Mouse (Mus musculus): Measurements from ENCODE around the gene Gm11011. TPM values are rescaled to one million over a fixed set of nuclear protein-coding genes. Genes with fewer than 3 reads are reported as not detected.
"Not testable (repeated sequence)": the region's sequence is repeated elsewhere in the genome, so short reads cannot be mapped to it uniquely, and the experiment has no call there.

The Gm11011 gene
- polyA plus RNA-seq (2015; fragmentation: Nextera tagmentation; extraction: Ambion mirVana): not detected in 2 replicates

DNA sequence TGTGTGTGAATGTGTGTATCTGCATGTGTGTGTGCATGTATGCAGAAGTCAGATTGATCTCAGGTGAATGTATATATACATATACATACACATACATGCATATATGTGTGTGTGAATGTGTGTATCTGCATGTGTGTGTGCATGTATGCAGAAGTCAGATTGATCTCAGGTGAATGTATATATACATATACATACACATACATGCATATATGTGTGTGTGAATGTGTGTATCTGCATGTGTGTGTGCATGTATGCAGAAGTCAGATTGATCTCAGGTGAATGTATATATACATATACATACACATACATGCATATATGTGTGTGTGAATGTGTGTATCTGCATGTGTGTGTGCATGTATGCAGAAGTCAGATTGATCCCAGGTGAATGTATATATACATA is at the start of gene Gm11011:
Gm11011 (minus strand) TSS at position 101 of the 400 bp plus-strand sequence.
- H3K27ac ChIP-seq (replicated peaks); H3K27me3 ChIP-seq; H3K4me3 ChIP-seq; ATAC-seq (ENCODE audit: low read depth); H3K9ac ChIP-seq; H3K4me2 ChIP-seq; H3K36me3 ChIP-seq; H3K9me3 ChIP-seq: not testable (repeated sequence)
- H3K4me1 ChIP-seq (replicated peaks): peaks cover 14% of the 10 kb centered on the region

GRCm38 (mm10) chr2:169636414-169636813 is 48.9 kb upstream of the Gm11011 start:
- H3K4me2 ChIP-seq: peak overlapping the region; percentile 75
- H3K9ac ChIP-seq: peak overlapping the region; percentile 98
- 64% methylated on average over 4 of the region's 4 CpGs for WGBS
- no peak for ATAC-seq (ENCODE audit: low read depth)
- no peaks in the 10 kb centered on the region for H3K9me3 ChIP-seq
- H3K27ac ChIP-seq (replicated peaks): peak overlapping the region; percentile 94
- H3K4me3 ChIP-seq: peak overlapping the region; percentile 81
- H3K36me3 ChIP-seq: no peaks in the 10 kb centered on the region
- no peaks in the 10 kb centered on the region for H3K27me3 ChIP-seq
- H3K4me1 ChIP-seq (replicated peaks): peaks cover 73% of the 10 kb centered on the region

DNA sequence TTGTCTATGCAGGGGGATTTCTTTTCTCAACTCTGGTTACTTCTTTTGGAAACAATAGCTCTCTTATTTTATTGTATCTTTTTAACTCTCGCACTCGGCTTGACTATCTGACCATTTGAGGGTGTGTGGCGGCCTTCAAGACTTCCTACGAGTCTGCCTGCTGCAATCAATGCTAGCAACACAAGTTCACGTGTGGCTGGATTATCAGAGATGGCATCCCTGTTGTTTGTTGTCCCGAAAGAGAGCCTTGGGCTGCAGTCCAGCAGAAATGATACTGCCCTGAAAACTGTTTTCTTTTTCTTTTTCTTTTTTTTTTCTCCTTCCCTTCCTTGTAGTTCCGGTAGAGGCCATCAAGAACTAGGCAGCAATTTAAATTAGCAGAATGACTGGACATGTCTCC is 47.9 kb upstream of the Gm11011 start:
- WGBS: 12% methylated on average over 7 of the region's 7 CpGs
- H3K27me3 ChIP-seq: no peaks in the 10 kb centered on the region
- no peaks in the 10 kb centered on the region for H3K36me3 ChIP-seq
- no peak for ATAC-seq (ENCODE audit: low read depth)
- H3K4me3 ChIP-seq: peak overlapping the region; percentile 81
- peak overlapping the region; percentile 75 for H3K4me2 ChIP-seq
- H3K9me3 ChIP-seq: no peaks in the 10 kb centered on the region
- H3K27ac ChIP-seq (replicated peaks): peak overlapping the region; percentile 94
- peaks cover 64% of the 10 kb centered on the region for H3K4me1 ChIP-seq (replicated peaks)
- H3K9ac ChIP-seq: peak overlapping the region; percentile 98

DNA sequence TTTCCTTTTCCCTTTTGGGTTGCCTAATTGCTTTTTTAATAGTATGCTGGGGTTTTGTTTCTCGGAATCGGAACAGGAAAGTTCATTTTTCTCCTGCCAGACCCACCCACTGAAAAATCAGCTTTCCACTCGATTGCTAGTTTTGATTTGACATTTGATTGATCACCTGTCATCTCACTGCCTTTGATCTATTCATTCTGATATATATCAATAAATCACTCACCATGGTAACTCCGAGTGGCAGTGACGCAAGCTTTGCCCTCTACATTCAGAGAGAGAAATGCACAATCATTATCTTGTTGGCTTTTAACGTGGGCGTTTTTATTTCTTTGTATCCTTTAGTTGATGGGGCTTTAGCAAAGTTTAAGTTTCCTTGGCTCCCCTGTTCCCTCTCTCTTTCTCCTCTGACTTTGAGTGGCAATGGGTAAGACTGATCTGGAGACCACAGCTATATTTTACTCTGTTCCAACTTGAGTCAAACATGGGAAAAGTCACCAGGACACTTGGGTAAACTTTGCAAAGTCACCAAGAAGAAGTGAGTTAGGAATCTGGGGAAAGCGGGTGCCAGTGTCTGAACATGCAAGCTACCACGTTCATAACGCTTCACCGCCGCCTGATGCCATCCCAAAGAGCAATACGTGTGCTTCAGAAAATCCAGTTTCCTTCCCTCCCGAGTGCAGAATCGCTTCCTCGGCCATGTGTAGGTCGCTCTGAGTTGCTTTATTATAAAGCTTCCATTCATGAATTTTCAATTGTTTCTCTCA is 47.3 kb upstream of the Gm11011 start:
- H3K4me3 ChIP-seq: peak overlapping the region; percentile 81
- H3K4me1 ChIP-seq (replicated peaks): peaks cover 58% of the 10 kb centered on the region
- no peaks in the 10 kb centered on the region for H3K27me3 ChIP-seq
- ATAC-seq (ENCODE audit: low read depth): no peak
- WGBS: 16% methylated on average over 17 of the region's 17 CpGs
- H3K4me2 ChIP-seq: peak overlapping the region; percentile 75
- no peaks in the 10 kb centered on the region for H3K9me3 ChIP-seq
- peak overlapping the region; percentile 94 for H3K27ac ChIP-seq (replicated peaks)
- no peaks in the 10 kb centered on the region for H3K36me3 ChIP-seq
- H3K9ac ChIP-seq: peak overlapping the region; percentile 98

DNA sequence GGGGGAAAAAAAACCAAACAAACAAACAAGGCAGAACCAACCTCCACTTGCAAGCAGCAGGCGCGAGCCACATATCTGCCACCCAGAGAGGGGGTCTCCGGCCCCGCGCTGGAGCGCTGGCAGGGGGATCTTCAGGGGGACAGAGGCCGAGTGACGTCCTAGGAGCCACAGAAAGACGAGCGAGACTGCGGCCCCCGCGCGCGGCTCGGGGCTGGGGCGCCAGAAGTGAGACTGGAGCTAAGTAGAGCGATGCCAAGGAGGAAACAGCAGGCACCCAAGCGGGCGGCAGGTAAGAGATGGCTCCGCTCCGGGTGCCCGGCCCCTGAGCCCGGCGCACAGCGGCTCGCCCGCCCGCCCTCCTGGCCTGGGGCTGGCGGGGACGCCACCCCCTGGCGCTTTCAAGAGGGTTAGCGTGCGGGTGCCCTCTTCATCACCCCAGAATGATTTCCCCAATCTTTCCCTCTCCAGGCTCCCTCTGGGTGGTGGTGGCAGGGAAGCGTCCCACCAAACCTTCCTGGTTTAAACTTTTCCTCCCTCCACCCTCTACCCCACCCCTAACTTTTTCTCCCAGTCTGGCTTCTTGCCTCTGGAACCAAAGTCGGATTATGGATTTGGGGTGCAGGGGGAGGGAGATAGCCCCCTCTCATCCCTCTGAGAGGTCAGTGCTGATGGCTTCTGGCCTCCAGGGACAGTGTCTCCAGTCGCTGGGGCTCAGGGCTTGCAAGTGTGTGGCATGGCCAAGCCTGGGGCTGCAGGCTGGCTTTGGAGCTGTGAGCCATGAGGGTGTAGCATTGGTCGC is 46.1 kb upstream of the Gm11011 start:
- Histone ChIP-seq H3K27ac (replicated peaks) (peak overlapping the region; percentile 94), H3K4me2 (peak overlapping the region; percentile 75), H3K9ac (peak overlapping the region; percentile 98), H3K4me1 (replicated peaks) (peaks cover 53% of the 10 kb centered on the region), H3K36me3 (no peaks in the 10 kb centered on the region), H3K9me3 (no peaks in the 10 kb centered on the region), H3K27me3 (no peaks in the 10 kb centered on the region), H3K4me3 (peak overlapping the region; percentile 81)
- WGBS: under 1% methylated on average over 38 of the region's 38 CpGs
- ATAC-seq (ENCODE audit: low read depth): peak; percentile 49

DNA sequence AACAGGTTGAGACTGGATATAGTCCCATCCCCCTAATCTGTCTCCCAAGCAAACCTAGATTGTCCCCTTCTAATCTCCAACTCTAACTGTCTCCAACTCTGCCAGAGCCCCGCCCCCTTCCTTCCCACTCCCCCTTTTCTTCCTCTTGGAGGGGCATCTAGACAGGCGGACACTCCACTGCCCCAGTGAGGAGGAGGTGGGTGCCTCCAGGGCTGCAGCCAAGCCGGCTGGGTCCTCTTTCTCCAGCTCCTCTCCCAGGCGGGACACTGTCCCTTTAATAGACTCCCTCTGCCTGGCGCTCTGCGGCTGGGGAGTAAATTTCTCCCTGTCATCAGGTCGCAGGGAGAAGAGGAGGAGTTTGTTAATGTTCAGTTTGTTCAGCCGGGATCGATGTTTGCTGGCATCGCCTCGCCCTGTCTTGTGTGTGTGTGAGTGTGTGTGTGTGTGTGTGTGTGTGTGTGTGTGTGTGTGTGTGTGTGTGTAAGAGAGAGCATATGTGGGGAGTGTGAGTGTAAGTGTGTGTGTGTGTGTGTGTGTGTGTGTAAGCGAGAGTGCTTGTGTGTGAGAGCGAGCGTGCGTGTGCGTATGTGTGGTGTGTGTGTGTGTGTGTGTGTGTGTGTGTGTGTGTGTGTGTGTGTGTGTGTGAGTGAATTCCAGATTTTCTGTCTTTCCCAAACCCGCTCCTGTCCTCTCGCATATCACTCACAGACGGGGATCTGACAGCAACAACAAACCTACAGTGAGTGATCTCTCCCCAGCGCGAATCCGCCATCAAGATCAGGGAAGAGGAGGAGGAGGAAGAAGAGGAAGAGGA is 45.0 kb upstream of the Gm11011 start, which contains the start of gene Tshz2:
Tshz2 (plus strand) TSS at position 676 of the 814 bp plus-strand sequence.
- H3K36me3 ChIP-seq: no peaks in the 10 kb centered on the region
- peak within 1 kb of the TSS; percentile 98 for H3K9ac ChIP-seq
- no peaks in the 10 kb centered on the region for H3K27me3 ChIP-seq
- peak within 1 kb of the TSS; percentile 81 for H3K4me3 ChIP-seq
- peak; percentile 84 for ATAC-seq (ENCODE audit: low read depth)
- H3K9me3 ChIP-seq: no peaks in the 10 kb centered on the region
- peak within 1 kb of the TSS; percentile 94 for H3K27ac ChIP-seq (replicated peaks)
- under 1% methylated on average over 17 of the region's 22 CpGs for WGBS
- H3K4me1 ChIP-seq (replicated peaks): peaks cover 42% of the 10 kb centered on the region
- H3K4me2 ChIP-seq: peak within 1 kb of the TSS; percentile 75

DNA sequence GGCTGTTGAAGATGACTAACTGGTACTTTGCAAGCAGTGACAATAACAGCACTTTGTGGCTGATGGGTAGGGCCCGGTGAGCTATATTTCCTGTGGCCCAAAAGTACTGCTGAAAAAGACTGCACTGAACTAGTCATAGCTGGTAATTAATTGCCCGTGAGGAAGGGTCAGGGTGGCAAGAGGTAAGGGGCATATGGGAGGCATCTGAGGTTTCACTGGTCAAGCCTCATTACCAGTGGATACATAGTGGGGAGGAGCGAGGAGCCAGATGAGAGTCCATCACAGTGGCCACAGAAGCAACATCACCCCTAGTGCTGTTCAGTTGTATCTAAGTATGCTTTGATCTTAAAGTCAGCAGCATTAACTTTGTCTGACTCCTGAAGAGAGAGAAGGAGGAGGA is 42.5 kb upstream of the Gm11011 start:
- H3K9me3 ChIP-seq: no peaks in the 10 kb centered on the region
- no peak overlapping the region for H3K4me3 ChIP-seq
- no peaks in the 10 kb centered on the region for H3K27me3 ChIP-seq
- no peaks in the 10 kb centered on the region for H3K36me3 ChIP-seq
- no peak overlapping the region for H3K4me2 ChIP-seq
- no peak overlapping the region for H3K9ac ChIP-seq
- no peak overlapping the region for H3K27ac ChIP-seq (replicated peaks)
- H3K4me1 ChIP-seq (replicated peaks): peaks cover 20% of the 10 kb centered on the region
- ATAC-seq (ENCODE audit: low read depth): no peak
- 78% methylated on average over 3 of the region's 3 CpGs for WGBS

DNA sequence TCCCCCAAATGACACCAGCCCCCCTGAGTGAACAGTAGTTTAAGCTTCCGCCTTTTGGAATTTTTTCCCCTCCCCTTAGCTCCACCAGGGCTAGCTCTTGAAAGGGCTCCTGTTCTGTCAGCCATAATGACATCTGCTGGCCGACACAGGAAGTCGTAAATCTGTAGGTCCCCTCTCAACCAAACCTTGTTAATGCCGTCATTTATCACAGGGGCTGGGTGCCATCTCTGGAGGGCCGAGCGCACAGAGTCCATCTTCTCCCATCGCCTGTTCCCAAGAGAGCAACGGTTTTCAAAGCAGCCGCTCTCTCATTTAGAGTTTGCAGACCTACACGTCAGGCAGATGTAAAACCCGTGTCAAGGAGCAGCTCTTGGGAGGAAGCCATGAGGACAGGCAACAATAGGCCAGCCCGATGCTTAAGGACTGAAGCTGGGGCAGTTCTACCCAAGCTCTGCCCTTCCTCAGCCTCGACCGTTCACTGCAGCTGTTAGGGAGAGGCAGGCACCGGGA is 33.7 kb upstream of the Gm11011 start:
- H3K27me3 ChIP-seq: no peaks in the 10 kb centered on the region
- H3K4me2 ChIP-seq: peak overlapping the region; percentile 56
- peak; percentile 87 for ATAC-seq (ENCODE audit: low read depth)
- H3K36me3 ChIP-seq: no peaks in the 10 kb centered on the region
- 2% methylated on average over 15 of the region's 15 CpGs for WGBS
- peak overlapping the region; percentile 24 for H3K4me3 ChIP-seq
- H3K4me1 ChIP-seq (replicated peaks): peaks cover 21% of the 10 kb centered on the region
- H3K9ac ChIP-seq: peak overlapping the region; percentile 58
- no peaks in the 10 kb centered on the region for H3K9me3 ChIP-seq
- H3K27ac ChIP-seq (replicated peaks): peak overlapping the region; percentile 64

- H3K9ac ChIP-seq: no peak overlapping the region
- 78% methylated on average over 6 of the region's 6 CpGs for WGBS
- H3K27me3 ChIP-seq: no peaks in the 10 kb centered on the region
- no peak for ATAC-seq (ENCODE audit: low read depth)
- no peak overlapping the region for H3K4me2 ChIP-seq
- H3K36me3 ChIP-seq: no peaks in the 10 kb centered on the region
- H3K27ac ChIP-seq (replicated peaks): no peak overlapping the region
- no peaks in the 10 kb centered on the region for H3K9me3 ChIP-seq
- peaks cover 28% of the 10 kb centered on the region for H3K4me1 ChIP-seq (replicated peaks)
- H3K4me3 ChIP-seq: no peak overlapping the region
Observed at GRCm38 (mm10) chr2:169615998-169616397, 28.5 kb upstream of the Gm11011 start.

DNA sequence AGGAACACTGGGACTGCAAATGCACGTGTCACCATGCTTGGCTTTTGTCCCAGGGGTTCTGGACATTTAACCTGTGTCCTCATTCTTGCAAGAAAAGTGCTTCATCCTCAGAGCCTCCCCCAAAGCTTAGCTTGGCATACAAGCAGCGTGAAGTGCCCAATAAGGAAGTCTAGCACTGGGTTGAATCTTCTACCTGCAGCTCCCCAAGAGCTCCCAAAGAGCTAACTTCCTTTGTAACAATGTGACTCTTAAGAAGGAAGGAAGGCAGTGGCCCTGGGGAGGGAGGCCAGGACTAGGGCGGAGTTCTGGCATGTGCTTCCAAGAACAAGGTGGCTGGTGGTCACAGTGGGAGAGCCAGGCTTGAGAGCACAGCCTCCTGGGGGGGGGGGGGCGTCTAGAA is 27.1 kb upstream of the Gm11011 start:
- Histone ChIP-seq H3K4me1 (replicated peaks) (peaks cover 33% of the 10 kb centered on the region), H3K36me3 (no peaks in the 10 kb centered on the region), H3K9me3 (no peaks in the 10 kb centered on the region), H3K27me3 (no peaks in the 10 kb centered on the region), H3K27ac (replicated peaks) (no peak overlapping the region), H3K4me3 (no peak overlapping the region), H3K4me2 (no peak overlapping the region), H3K9ac (no peak overlapping the region)
- no peak for ATAC-seq (ENCODE audit: low read depth)
- 54% methylated on average over 4 of the region's 4 CpGs for WGBS

- no peak overlapping the region for H3K9ac ChIP-seq
- no peak overlapping the region for H3K4me2 ChIP-seq
- no peak overlapping the region for H3K4me3 ChIP-seq
- H3K27ac ChIP-seq (replicated peaks): no peak overlapping the region
- peaks cover 35% of the 10 kb centered on the region for H3K4me1 ChIP-seq (replicated peaks)
- H3K36me3 ChIP-seq: no peaks in the 10 kb centered on the region
- ATAC-seq (ENCODE audit: low read depth): peak; percentile 69; the same call in 1 of the 2 replicates
- WGBS: 42% methylated on average over 7 of the region's 7 CpGs
- H3K27me3 ChIP-seq: no peaks in the 10 kb centered on the region
- no peaks in the 10 kb centered on the region for H3K9me3 ChIP-seq
Observed at GRCm38 (mm10) chr2:169611557-169611956, 24.0 kb upstream of the Gm11011 start.

Measured in neural tube, embryonic 13.5 days (tissue).